Mouse (Mus musculus) spleen, adult 2 months (tissue): ENCODE measurements around the gene Krt10.

Experiments
- CTCF ChIP-seq: fragments of 200-500 bp; IDR thresholded peaks from 2 replicates; pipeline ENCODE4 v1.5.1; 2011; ENCODE audit warnings: mild to moderate bottlenecking, inconsistent platforms; ENCODE audit not compliant: insufficient read depth, insufficient read length, insufficient replicate concordance; ENCODE audit errors: extremely low read depth
- POLR2A ChIP-seq: fragments of 200-500 bp; IDR thresholded peaks from 2 replicates; pipeline ENCODE4 v1.6.1; 2011; ENCODE audit warnings: low read depth, low read length, inconsistent platforms

DNA sequence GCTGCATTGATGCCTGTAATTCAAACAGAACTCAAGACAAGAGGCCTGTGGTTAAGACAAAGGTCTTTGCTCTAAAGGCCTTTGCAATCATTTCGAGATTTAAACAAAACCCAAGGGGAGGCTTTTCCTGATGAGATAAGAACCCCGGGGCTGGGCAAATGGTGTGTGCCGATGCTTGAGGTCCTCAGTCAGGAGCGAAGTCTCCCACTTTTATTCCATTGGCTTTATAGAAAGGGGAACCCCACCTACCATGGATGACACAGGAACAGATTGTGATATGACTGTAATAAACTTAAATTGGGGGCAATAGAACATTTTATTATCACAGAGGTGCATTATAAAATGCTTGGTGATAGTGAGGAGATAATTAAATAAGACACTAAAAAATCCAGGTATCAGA, 47.5 kb upstream of the Krt10 start:
- TF ChIP-seq CTCF: no peak
- TF ChIP-seq POLR2A: no peak
